Mouse (Mus musculus) neutrophil, adult 5-6 weeks (primary cell): ENCODE data around the gene Gm10073. TPM values are rescaled to one million over a fixed set of nuclear protein-coding genes. Genes with fewer than 3 reads are reported as not detected.

Experiments used
- ATAC-seq: fragments of 151-379, 151-347 bp; 2 replicates; pipeline ENCODE4 v1.8.0; 2017; ENCODE audit warnings: mild to moderate bottlenecking, moderate TSS enrichment; ENCODE audit not compliant: insufficient number of reproducible peaks, poor library complexity, low FRiP score, severe bottlenecking; ENCODE audit errors: extremely low read depth
- total RNA-seq: library from RNA; stranded (forward); fragments of 200-1000 nt; gene quantifications from 2 replicates; pipeline ENCODE4 v1.2.3, GENCODE M21; 2017

The Gm10073 gene
- total RNA-seq, 1 experiment from 2014 or later: 2.4 TPM

- no peak for ATAC-seq
These were observed 9.5 kb downstream of the Gm10073 start for GRCm38 (mm10) chr8:106563691-106564182.

GRCm38 (mm10) chr8:106561097-106561865, 12.0 kb downstream of the Gm10073 start:
- ATAC-seq: peak; percentile 53; the same call in 1 of the 2 replicates

- ATAC-seq: no peak
These were observed 13.4 kb downstream of the Gm10073 start for GRCm38 (mm10) chr8:106559844-106560243.

GRCm38 (mm10) chr8:106556068-106556645, 17.1 kb downstream of the Gm10073 start:
- no peak for ATAC-seq

- no peak for ATAC-seq
These were observed 19.2 kb downstream of the Gm10073 start for GRCm38 (mm10) chr8:106554011-106554410.

GRCm38 (mm10) chr8:106550906-106551305, 22.4 kb downstream of the Gm10073 start:
- ATAC-seq: no peak

- ATAC-seq: no peak
These were observed 24.8 kb downstream of the Gm10073 start for GRCm38 (mm10) chr8:106548366-106548936.

GRCm38 (mm10) chr8:106546746-106547145, 26.5 kb downstream of the Gm10073 start:
- no peak for ATAC-seq

GRCm38 (mm10) chr8:106545149-106545548, 28.1 kb downstream of the Gm10073 start:
- ATAC-seq: no peak

- no peak for ATAC-seq
These were observed 30.2 kb downstream of the Gm10073 start for GRCm38 (mm10) chr8:106543043-106543442.

GRCm38 (mm10) chr8:106541002-106541401, 32.3 kb downstream of the Gm10073 start:
- ATAC-seq: no peak

GRCm38 (mm10) chr8:106539193-106539592, 34.1 kb downstream of the Gm10073 start:
- ATAC-seq: no peak

GRCm38 (mm10) chr8:106535448-106535847, 37.8 kb downstream of the Gm10073 start:
- no peak for ATAC-seq

GRCm38 (mm10) chr8:106534449-106534848, 38.8 kb downstream of the Gm10073 start:
- 0 out of 2 replicates have a peak, but pooled peaks have one; percentile 27 for ATAC-seq

GRCm38 (mm10) chr8:106533709-106534108, 39.6 kb downstream of the Gm10073 start:
- ATAC-seq: no peak

GRCm38 (mm10) chr8:106530566-106530965, 42.7 kb downstream of the Gm10073 start:
- no peak for ATAC-seq

- ATAC-seq: no peak
These were observed 43.3 kb downstream of the Gm10073 start for GRCm38 (mm10) chr8:106529885-106530482.

GRCm38 (mm10) chr8:106528596-106529249, 44.5 kb downstream of the Gm10073 start:
- no peak for ATAC-seq
